Mouse (Mus musculus) small intestine, adult 2 months (tissue): ENCODE results near the gene Lsm3.

ENCODE experiments used
- CTCF ChIP-seq: fragments of 200-500 bp; IDR thresholded peaks from 2 replicates; pipeline ENCODE4 v1.5.1; 2012; ENCODE audit warnings: low read depth, mild to moderate bottlenecking, control low read depth, inconsistent platforms, low read length, moderate library complexity, mixed read lengths; ENCODE audit not compliant: insufficient replicate concordance, insufficient read length; ENCODE audit errors: extremely low read depth
- POLR2A ChIP-seq: fragments of 200-500 bp; IDR thresholded peaks from 2 replicates; pipeline ENCODE4 v1.6.1; 2012; ENCODE audit warnings: low read depth, mild to moderate bottlenecking, control low read depth, inconsistent platforms, low read length, moderate library complexity

- TF ChIP-seq CTCF = no peak
- no peak for TF ChIP-seq POLR2A
Observed at GRCm38 (mm10) chr6:91503302-91503701, 12.4 kb upstream of the Lsm3 start.
